13 mouse cellular contexts compared by ENCODE assay signal in genomic region chr12:11020571-11021545, GRCm38 (mm10).
DNase-seq lines count a peak whose midpoint lies in the region; ATAC-seq and TF ChIP-seq lines count a peak whose summit lies in the region.
"Had no signal": no experiment of that assay in that cellular context is flagged by ENCODE, and none has a peak within 500 bp of the region (broad histone marks: within the 10 kb centered on the region; RNA-seq: fewer than 3 reads in every experiment).

No protein-coding gene starts in this region.

- no peaks in the 10 kb centered on the region for H3K9me3 ChIP-seq in hindbrain, embryonic 16.5 days (ENCODE audit: control insufficient read depth, low read length)
- H3K9me3 ChIP-seq in hindbrain, embryonic 14.5 days (ENCODE audit: control insufficient read depth, low read length), result no peaks in the 10 kb centered on the region
- no peaks in the 10 kb centered on the region for H3K9me3 ChIP-seq in limb, embryonic 13.5 days
- H3K9me3 ChIP-seq in limb, embryonic 10.5 days (replicated peaks), result no peaks in the 10 kb centered on the region
- H3K9me3 ChIP-seq in forebrain, postnatal 0 days (ENCODE audit: low read length), result no peaks in the 10 kb centered on the region
- H3K9me3 ChIP-seq: hindbrain, embryonic 15.5 days had no signal

- no peaks in the 10 kb centered on the region for H3K4me1 ChIP-seq in hindbrain, embryonic 16.5 days (ENCODE audit: control insufficient read depth, insufficient read depth, low read depth, low read length)
- no peaks in the 10 kb centered on the region for H3K4me1 ChIP-seq in hindbrain, embryonic 14.5 days (replicated peaks; ENCODE audit: control insufficient read depth, insufficient read depth, low read length)
- no peaks in the 10 kb centered on the region for H3K4me1 ChIP-seq in limb, embryonic 13.5 days
- no peaks in the 10 kb centered on the region for H3K4me1 ChIP-seq in limb, embryonic 10.5 days
- H3K4me1 ChIP-seq in forebrain, postnatal 0 days (ENCODE audit: insufficient read depth), result no peaks in the 10 kb centered on the region
- H3K4me1 ChIP-seq: hindbrain, embryonic 15.5 days had no signal

- ATAC-seq in hindbrain, embryonic 16.5 days, result 0 out of 2 replicates have a peak, but pooled peaks have one; percentile 40
- ATAC-seq in hindbrain, embryonic 14.5 days (ENCODE audit: low FRiP score), result no peak
- ATAC-seq in limb, embryonic 13.5 days (ENCODE audit: low FRiP score, low read depth), result peak; percentile 36
- peak; percentile 59 for ATAC-seq in forebrain, postnatal 0 days
- ATAC-seq: activated CD4-positive, CD25-positive, alpha-beta regulatory T cell, adult 4 months; CD4-positive, CD25-positive, alpha-beta regulatory T cell, adult 4 months had no signal

- no peak overlapping the region for H3K27ac ChIP-seq in hindbrain, embryonic 16.5 days (ENCODE audit: low read depth, low read length)
- H3K27ac ChIP-seq in hindbrain, embryonic 14.5 days, result no peak overlapping the region
- no peak overlapping the region for H3K27ac ChIP-seq in limb, embryonic 13.5 days
- H3K27ac ChIP-seq in limb, embryonic 10.5 days, result no peak overlapping the region
- no peak overlapping the region for H3K27ac ChIP-seq in forebrain, postnatal 0 days (ENCODE audit: low read depth, low read length)
- H3K27ac ChIP-seq: hindbrain, embryonic 15.5 days; liver, embryonic 14.5 days had no signal

- H3K9ac ChIP-seq in hindbrain, embryonic 16.5 days (ENCODE audit: low read depth, low read length), result no peak overlapping the region
- no peak overlapping the region for H3K9ac ChIP-seq in hindbrain, embryonic 14.5 days
- no peak overlapping the region for H3K9ac ChIP-seq in limb, embryonic 13.5 days
- no peak overlapping the region for H3K9ac ChIP-seq in forebrain, postnatal 0 days
- H3K9ac ChIP-seq: hindbrain, embryonic 15.5 days; liver, embryonic 14.5 days had no signal

- H3K4me3 ChIP-seq in hindbrain, embryonic 16.5 days (ENCODE audit: low read length), result no peak overlapping the region
- H3K4me3 ChIP-seq in hindbrain, embryonic 14.5 days (replicated peaks; ENCODE audit: low read length), result no peak overlapping the region
- no peak overlapping the region for H3K4me3 ChIP-seq in limb, embryonic 13.5 days
- H3K4me3 ChIP-seq in limb, embryonic 10.5 days, result no peak overlapping the region
- H3K4me3 ChIP-seq in forebrain, postnatal 0 days (ENCODE audit: low read depth, low read length), result no peak overlapping the region
- H3K4me3 ChIP-seq: hindbrain, embryonic 15.5 days had no signal

- no peaks in the 10 kb centered on the region for H3K27me3 ChIP-seq in hindbrain, embryonic 16.5 days (replicated peaks; ENCODE audit: control insufficient read depth, insufficient read depth, low read length)
- no peaks in the 10 kb centered on the region for H3K27me3 ChIP-seq in hindbrain, embryonic 14.5 days (ENCODE audit: control insufficient read depth, insufficient read depth, low read length)
- no peaks in the 10 kb centered on the region for H3K27me3 ChIP-seq in limb, embryonic 13.5 days
- H3K27me3 ChIP-seq in limb, embryonic 10.5 days (ENCODE audit: low read depth, poor library complexity, severe bottlenecking), result no peaks in the 10 kb centered on the region
- no peaks in the 10 kb centered on the region for H3K27me3 ChIP-seq in forebrain, postnatal 0 days (ENCODE audit: insufficient read depth, low read length)
- H3K27me3 ChIP-seq: hindbrain, embryonic 15.5 days had no signal

- no peak for TF ChIP-seq CTCF in brain, embryonic 14.5 days (IDR thresholded peaks at IDR 0.05; ENCODE audit: borderline replicate concordance, extremely low read depth, insufficient read depth, insufficient read length)
- TF ChIP-seq CTCF in forebrain, postnatal 0 days (IDR thresholded peaks at IDR 0.05; ENCODE audit: low read depth), result no peak

- TF ChIP-seq POLR2A in brain, embryonic 14.5 days (IDR thresholded peaks at IDR 0.05; ENCODE audit: borderline replicate concordance, extremely low read depth, insufficient read depth, insufficient read length, poor library complexity, severe bottlenecking), result no peak

- no peak for DNase-seq in hindbrain, embryonic 14.5 days (ENCODE audit: low spot score)
- no peak for DNase-seq in limb, embryonic 10.5 days (ENCODE audit: low spot score)
- DNase-seq in brain, embryonic 14.5 days (ENCODE audit: low read depth), result peak; percentile 50
- peak; percentile 42 for DNase-seq in forebrain, postnatal 0 days
- DNase-seq in heart, adult 18-20 months, result no peak
- DNase-seq: adrenal gland, postnatal 36 days; right cerebral cortex, adult 18-20 months had no signal

- no peaks in the 10 kb centered on the region for H3K36me3 ChIP-seq in hindbrain, embryonic 16.5 days (ENCODE audit: control insufficient read depth, insufficient read depth, low read length)
- H3K36me3 ChIP-seq in hindbrain, embryonic 14.5 days (replicated peaks; ENCODE audit: control insufficient read depth, insufficient read depth), result no peaks in the 10 kb centered on the region
- H3K36me3 ChIP-seq in limb, embryonic 13.5 days, result no peaks in the 10 kb centered on the region
- H3K36me3 ChIP-seq in limb, embryonic 10.5 days, result no peaks in the 10 kb centered on the region
- H3K36me3 ChIP-seq in forebrain, postnatal 0 days (ENCODE audit: insufficient read depth), result no peaks in the 10 kb centered on the region
- H3K36me3 ChIP-seq: hindbrain, embryonic 15.5 days had no signal

- no peak overlapping the region for H3K4me2 ChIP-seq in hindbrain, embryonic 16.5 days (ENCODE audit: low read length)
- H3K4me2 ChIP-seq in hindbrain, embryonic 14.5 days (replicated peaks), result no peak overlapping the region
- no peak overlapping the region for H3K4me2 ChIP-seq in limb, embryonic 13.5 days (replicated peaks)
- H3K4me2 ChIP-seq in forebrain, postnatal 0 days (ENCODE audit: low read depth), result no peak overlapping the region
- H3K4me2 ChIP-seq: hindbrain, embryonic 15.5 days had no signal

- WGBS in hindbrain, embryonic 16.5 days, result 79% methylated on average over 11 of the region's 11 CpGs
- WGBS in hindbrain, embryonic 14.5 days, result 87% methylated on average over 11 of the region's 11 CpGs
- WGBS in limb, embryonic 13.5 days, result 81% methylated on average over 11 of the region's 11 CpGs
- 92% methylated on average over 11 of the region's 11 CpGs for WGBS in limb, embryonic 10.5 days
- WGBS in forebrain, postnatal 0 days, result 74% methylated on average over 11 of the region's 11 CpGs

Comparison
In these comparisons a context has a peak if more than half of its experiments do, and no peak if none do; other contexts are left out.
1. DNase-seq: peak in brain, embryonic 14.5 days (single experiment) and forebrain, postnatal 0 days (single experiment); none in hindbrain, embryonic 14.5 days (single experiment), limb, embryonic 10.5 days (single experiment) and heart, adult 18-20 months (0 of 2).